Mouse (Mus musculus): ENCODE results near the gene Fh1. TPM values are rescaled to one million over a fixed set of nuclear protein-coding genes. Genes with fewer than 3 reads are reported as not detected.
A peak's percentile ranks its signal among the peaks of the same experiment; 100 is the strongest.

The Fh1 gene
- polyA plus RNA-seq, 1 experiment from 2014 or later: 82.6 TPM

DNA sequence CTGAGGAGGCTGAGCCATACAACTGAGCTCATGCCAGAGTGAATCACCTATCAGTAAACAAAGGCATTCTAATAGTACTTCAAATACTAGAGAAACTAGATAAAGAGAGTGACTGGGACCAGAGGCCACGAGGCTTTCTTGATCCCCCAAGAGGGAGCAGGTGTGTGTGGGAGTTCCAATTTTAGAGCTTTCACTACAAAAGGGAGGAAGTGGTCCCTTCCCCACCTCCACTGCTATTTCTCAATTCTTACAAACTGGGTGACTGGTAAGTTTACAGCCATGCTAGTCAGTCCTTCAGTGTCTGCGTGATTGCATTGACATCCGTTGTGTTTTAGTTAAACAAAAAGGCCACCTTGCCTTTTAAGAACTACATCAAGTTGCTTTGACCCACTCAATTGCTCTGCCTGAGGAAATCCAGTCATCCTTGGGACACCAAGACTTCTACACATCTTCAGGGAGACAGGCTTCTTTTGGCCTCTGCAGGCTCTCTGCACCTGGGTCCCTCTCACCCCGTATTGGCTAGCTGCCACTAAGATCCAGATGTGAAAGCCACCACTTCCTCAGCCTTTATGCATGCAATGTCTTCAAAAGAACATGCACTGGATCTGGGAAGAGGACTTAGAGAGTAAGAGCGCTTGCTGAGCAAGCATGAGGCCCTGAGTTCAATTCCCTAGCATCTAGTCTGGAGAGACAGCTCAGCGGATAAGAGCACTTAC is 15.2 kb upstream of the Fh1 start:
- H3K4me1 ChIP-seq: no peaks in the 10 kb centered on the region
- H3K9me3 ChIP-seq: no peaks in the 10 kb centered on the region
- H3K27ac ChIP-seq (replicated peaks): no peak overlapping the region
- 0 out of 2 replicates have a peak, but pooled peaks cover 4% of the 10 kb centered on the region for H3K27me3 ChIP-seq
- ATAC-seq (ENCODE audit: low FRiP score, low read depth): no peak
- no peak overlapping the region for H3K4me2 ChIP-seq (replicated peaks)
- WGBS: 87% methylated on average over 6 of the region's 6 CpGs
- H3K4me3 ChIP-seq: no peak overlapping the region
- no peaks in the 10 kb centered on the region for H3K36me3 ChIP-seq
- no peak overlapping the region for H3K9ac ChIP-seq (replicated peaks)

DNA sequence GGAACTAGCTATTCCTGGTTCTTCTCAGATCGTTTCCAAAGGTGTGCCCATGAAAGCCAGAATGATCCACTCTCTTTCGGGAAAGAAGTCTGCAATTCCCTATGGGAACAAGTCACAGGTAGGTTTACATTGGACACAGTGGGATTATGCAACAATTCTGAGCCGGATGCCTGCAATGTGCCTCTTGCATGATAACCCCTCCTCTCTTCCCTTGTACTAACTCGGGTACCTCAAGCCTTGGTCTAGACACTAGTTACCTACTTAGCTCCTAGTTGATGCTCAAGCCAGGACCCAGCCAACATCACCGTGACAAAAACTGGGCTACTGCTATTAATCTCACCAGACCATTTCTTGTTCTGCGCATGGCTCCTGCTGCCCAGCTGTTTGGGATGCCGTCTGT is 13.6 kb upstream of the Fh1 start:
- Histone ChIP-seq H3K36me3 (no peaks in the 10 kb centered on the region), H3K9ac (replicated peaks) (no peak overlapping the region), H3K4me2 (replicated peaks) (no peak overlapping the region), H3K4me3 (no peak overlapping the region), H3K9me3 (no peaks in the 10 kb centered on the region), H3K27me3 (0 out of 2 replicates have a peak, but pooled peaks cover 4% of the 10 kb centered on the region), H3K4me1 (no peaks in the 10 kb centered on the region), H3K27ac (replicated peaks) (no peak overlapping the region)
- WGBS: 86% methylated on average over 7 of the region's 7 CpGs
- ATAC-seq (ENCODE audit: low FRiP score, low read depth): no peak

DNA sequence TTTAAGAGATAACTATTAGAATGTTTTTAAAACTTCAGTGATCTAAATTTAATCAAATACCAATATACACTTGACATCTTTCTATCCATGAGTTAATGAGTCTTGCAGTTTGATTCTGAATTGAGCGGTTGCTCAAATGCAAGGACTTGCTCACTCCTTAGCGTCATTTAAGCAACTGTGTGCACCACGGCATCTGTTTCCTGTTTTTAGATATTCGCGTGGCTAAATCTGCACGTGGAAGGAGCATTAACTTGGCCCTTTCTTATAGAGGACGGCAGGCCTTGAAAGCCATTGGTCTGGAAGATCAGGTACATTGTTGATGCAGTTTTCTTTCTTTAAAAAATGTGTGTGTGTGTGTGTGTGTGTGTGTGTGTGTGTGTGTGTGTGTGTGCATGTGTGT is 12.2 kb upstream of the Fh1 start:
- Histone ChIP-seq H3K27ac (replicated peaks) (no peak overlapping the region), H3K9ac (replicated peaks) (no peak overlapping the region), H3K4me1 (no peaks in the 10 kb centered on the region), H3K36me3 (no peaks in the 10 kb centered on the region), H3K9me3 (no peaks in the 10 kb centered on the region), H3K27me3 (0 out of 2 replicates have a peak, but pooled peaks cover 4% of the 10 kb centered on the region), H3K4me3 (no peak overlapping the region), H3K4me2 (replicated peaks) (no peak overlapping the region)
- no peak for ATAC-seq (ENCODE audit: low FRiP score, low read depth)
- 82% methylated on average over 7 of the region's 7 CpGs for WGBS

DNA sequence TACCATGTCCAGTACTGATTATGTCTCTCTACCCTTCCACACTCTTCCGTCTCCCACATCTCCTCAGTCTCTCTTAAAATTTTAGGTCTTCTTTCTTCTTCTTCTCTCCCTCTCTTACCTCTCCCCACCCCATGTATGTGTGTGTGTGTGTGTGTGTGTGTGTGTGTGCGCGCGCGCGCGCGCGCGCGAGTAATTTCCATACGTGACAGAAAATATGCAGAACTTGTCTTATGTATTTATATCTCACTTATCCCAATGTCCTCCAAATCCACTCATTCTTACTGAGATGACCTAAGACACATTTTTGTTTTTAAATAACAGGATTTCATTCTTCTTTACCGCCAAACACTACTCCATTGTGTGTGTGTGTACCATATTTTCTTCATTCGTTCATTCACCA is 7.0 kb upstream of the Fh1 start:
- H3K4me1 ChIP-seq: no peaks in the 10 kb centered on the region
- H3K9ac ChIP-seq (replicated peaks): no peak overlapping the region
- no peak overlapping the region for H3K4me2 ChIP-seq (replicated peaks)
- no peaks in the 10 kb centered on the region for H3K9me3 ChIP-seq
- H3K36me3 ChIP-seq: no peaks in the 10 kb centered on the region
- H3K27me3 ChIP-seq: no peaks in the 10 kb centered on the region
- no peak overlapping the region for H3K27ac ChIP-seq (replicated peaks)
- 95% methylated on average over 14 of the region's 14 CpGs for WGBS
- H3K4me3 ChIP-seq: no peak overlapping the region
- no peak for ATAC-seq (ENCODE audit: low FRiP score, low read depth)

DNA sequence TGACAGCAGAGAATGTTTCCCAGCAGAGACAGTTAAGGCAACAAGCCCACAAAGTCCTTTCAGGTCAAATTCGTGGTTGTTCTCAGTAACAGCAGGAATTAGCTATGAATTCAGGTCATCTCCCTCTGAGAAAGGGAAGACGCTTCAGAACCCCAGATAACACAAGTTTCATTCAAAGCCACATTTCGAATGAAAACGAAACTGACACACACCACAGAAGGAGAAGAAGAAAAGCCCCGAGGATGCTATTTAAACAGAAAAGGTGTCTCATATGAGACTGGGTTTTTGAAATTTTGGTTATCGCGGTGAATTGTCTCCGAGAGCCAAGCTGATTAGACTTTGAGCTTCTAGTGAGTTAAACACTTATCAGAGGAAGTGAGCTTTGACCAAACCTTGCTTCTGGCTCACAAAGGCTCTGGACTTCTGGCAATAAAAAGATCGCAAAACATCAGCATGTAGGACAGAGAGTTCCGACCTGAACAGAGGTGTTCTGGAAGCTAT is 6.3 kb upstream of the Fh1 start:
- no peaks in the 10 kb centered on the region for H3K27me3 ChIP-seq
- no peaks in the 10 kb centered on the region for H3K9me3 ChIP-seq
- H3K27ac ChIP-seq (replicated peaks): no peak overlapping the region
- no peak overlapping the region for H3K9ac ChIP-seq (replicated peaks)
- no peaks in the 10 kb centered on the region for H3K4me1 ChIP-seq
- 82% methylated on average over 10 of the region's 10 CpGs for WGBS
- H3K4me2 ChIP-seq (replicated peaks): no peak overlapping the region
- no peak for ATAC-seq (ENCODE audit: low FRiP score, low read depth)
- H3K4me3 ChIP-seq: no peak overlapping the region
- H3K36me3 ChIP-seq: no peaks in the 10 kb centered on the region

DNA sequence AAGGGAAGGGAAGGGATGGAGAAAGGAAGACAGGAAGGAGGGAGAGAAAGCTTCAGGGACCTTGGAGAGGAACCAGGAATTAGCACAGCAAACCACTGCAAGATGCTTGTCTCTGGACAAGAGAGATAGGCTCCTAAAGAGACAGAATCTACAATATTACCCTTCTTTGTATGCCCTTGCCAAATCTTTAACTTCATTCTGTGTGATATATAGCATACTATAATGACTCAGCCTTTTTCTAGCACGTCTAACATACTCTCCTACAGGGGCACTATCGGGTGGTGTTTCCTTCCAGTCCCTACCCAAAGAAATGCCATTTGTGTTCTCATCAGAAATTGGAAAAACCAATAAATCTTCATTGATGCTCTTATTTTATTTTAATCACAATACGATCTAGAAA is 5.6 kb upstream of the Fh1 start:
- H3K4me3 ChIP-seq: no peak overlapping the region
- WGBS: 91% methylated on average over 3 of the region's 3 CpGs
- H3K27ac ChIP-seq (replicated peaks): no peak overlapping the region
- no peaks in the 10 kb centered on the region for H3K4me1 ChIP-seq
- H3K9me3 ChIP-seq: no peaks in the 10 kb centered on the region
- ATAC-seq (ENCODE audit: low FRiP score, low read depth): no peak
- no peaks in the 10 kb centered on the region for H3K27me3 ChIP-seq
- no peak overlapping the region for H3K9ac ChIP-seq (replicated peaks)
- no peaks in the 10 kb centered on the region for H3K36me3 ChIP-seq
- H3K4me2 ChIP-seq (replicated peaks): no peak overlapping the region

DNA sequence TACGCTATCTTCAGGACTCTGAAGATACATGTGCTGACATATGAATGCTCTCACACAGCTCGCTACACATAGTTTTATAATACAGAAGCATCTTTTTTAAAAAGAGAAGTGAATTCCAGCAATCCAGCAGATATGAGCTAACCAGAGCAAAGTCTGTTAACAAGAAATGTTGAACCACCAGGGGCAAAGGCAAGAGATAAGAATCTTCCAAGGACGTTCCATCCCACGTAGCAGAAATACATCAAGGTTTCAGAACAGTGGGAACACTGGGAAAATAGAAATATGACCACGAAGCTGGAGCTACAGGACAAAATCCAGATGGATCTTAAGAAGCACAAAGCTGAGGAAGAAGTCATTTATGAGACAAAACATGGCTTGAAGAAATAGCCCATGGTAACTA is 4.9 kb upstream of the Fh1 start:
- Histone ChIP-seq H3K36me3 (no peaks in the 10 kb centered on the region), H3K9me3 (no peaks in the 10 kb centered on the region), H3K4me1 (no peaks in the 10 kb centered on the region), H3K9ac (replicated peaks) (no peak overlapping the region), H3K4me3 (no peak overlapping the region), H3K4me2 (replicated peaks) (no peak overlapping the region), H3K27ac (replicated peaks) (no peak overlapping the region), H3K27me3 (no peaks in the 10 kb centered on the region)
- no peak for ATAC-seq (ENCODE audit: low FRiP score, low read depth)
- 89% methylated on average over 5 of the region's 5 CpGs for WGBS

DNA sequence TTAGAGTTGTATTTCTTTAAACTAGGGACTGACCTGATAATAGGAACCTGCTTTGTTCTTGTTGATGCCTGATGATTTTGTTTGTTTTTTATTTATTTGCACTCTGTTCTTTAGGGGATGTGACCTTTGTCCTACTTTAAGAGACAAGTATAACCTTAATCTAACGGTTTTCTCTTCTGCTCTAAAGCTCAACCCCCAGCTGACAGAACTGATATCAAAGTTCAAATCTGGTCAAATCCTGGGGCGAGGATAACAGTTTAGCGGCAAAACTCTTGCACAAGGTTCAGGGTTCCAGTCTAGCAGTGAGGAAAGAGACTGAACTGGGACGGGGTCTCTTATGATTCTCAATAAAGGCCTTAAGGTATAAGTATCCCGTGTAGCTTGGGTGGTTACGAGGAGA is 3.8 kb upstream of the Fh1 start:
- Histone ChIP-seq H3K27me3 (no peaks in the 10 kb centered on the region), H3K27ac (replicated peaks) (no peak overlapping the region), H3K4me2 (replicated peaks) (no peak overlapping the region), H3K9ac (replicated peaks) (no peak overlapping the region), H3K4me1 (peaks cover 7% of the 10 kb centered on the region), H3K9me3 (no peaks in the 10 kb centered on the region), H3K4me3 (no peak overlapping the region), H3K36me3 (no peaks in the 10 kb centered on the region)
- ATAC-seq (ENCODE audit: low FRiP score, low read depth): no peak
- WGBS: 82% methylated on average over 6 of the region's 6 CpGs

DNA sequence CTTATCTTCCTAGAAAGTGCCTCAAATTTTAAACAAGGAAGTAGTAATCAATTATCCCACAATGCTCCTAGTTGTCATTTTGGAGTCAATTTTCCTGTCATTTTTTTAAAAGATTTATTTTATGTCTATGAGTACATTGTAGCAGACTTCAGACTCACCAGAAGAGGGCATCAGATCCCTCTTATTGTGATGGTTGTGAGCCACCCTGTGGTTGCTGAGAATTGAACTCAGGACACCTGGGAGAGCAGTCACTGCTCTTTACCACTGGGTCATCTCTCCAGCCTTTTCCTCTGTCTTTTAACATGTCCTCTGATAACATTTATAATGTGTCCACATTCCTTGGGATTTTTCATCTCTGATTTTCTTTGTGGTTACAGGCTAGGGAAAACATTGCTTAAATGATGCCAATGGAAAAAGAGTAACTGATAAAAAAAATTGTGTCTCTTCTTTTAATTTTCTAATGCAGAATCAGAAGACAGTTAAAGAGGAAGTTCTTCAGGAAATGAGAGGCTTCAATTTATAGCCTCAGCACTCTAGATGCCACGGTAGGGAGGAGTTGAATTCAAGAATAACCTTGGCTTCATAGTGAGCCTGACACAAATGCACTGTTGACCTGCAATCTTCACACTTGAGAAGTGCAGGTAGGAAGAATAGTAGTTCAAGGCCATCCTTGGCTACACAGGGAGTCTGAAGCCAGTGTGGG is 706 bp upstream of the Fh1 start:
- H3K9me3 ChIP-seq: no peaks in the 10 kb centered on the region
- ATAC-seq (ENCODE audit: low FRiP score, low read depth): peak; percentile 28
- peak overlapping the region; percentile 59 for H3K4me2 ChIP-seq (replicated peaks)
- WGBS: 90% methylated on average over 1 of the region's 1 CpGs
- no peaks in the 10 kb centered on the region for H3K36me3 ChIP-seq
- no peaks in the 10 kb centered on the region for H3K27me3 ChIP-seq
- H3K4me3 ChIP-seq: peak overlapping the region; percentile 57
- peaks cover 12% of the 10 kb centered on the region for H3K4me1 ChIP-seq
- peak overlapping the region; percentile 60; the same call in 1 of the 2 replicates for H3K27ac ChIP-seq (replicated peaks)
- peak overlapping the region; percentile 33; the same call in 1 of the 2 replicates for H3K9ac ChIP-seq (replicated peaks)

DNA sequence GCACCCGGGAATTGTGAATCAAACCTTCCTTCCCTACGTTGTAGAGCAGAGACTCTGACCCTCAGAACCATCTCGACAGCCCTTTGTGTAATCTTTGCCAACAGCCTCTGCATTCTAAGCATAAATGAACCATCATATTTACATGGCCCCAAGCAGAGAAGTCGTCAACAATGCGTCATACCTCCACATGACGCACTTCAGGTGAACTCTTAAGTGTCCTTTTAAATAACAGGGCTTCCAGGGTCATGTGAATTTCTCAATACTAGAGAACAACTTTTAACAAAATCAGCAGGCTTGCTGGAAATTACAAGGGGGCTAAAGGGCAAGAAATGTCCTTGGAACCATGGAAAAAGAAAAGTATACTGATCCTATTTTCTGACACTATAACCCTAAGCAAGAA is 1.8 kb downstream of the Fh1 start:
- Histone ChIP-seq H3K36me3 (peaks cover 9% of the 10 kb centered on the region; the same call in 1 of the 2 replicates), H3K4me1 (peaks cover 12% of the 10 kb centered on the region), H3K4me2 (replicated peaks) (no peak overlapping the region), H3K9me3 (no peaks in the 10 kb centered on the region), H3K27ac (replicated peaks) (no peak overlapping the region), H3K9ac (replicated peaks) (no peak overlapping the region), H3K27me3 (no peaks in the 10 kb centered on the region), H3K4me3 (no peak overlapping the region)
- ATAC-seq (ENCODE audit: low FRiP score, low read depth): no peak
- 85% methylated on average over 6 of the region's 6 CpGs for whole genome bisulfite sequencing

DNA sequence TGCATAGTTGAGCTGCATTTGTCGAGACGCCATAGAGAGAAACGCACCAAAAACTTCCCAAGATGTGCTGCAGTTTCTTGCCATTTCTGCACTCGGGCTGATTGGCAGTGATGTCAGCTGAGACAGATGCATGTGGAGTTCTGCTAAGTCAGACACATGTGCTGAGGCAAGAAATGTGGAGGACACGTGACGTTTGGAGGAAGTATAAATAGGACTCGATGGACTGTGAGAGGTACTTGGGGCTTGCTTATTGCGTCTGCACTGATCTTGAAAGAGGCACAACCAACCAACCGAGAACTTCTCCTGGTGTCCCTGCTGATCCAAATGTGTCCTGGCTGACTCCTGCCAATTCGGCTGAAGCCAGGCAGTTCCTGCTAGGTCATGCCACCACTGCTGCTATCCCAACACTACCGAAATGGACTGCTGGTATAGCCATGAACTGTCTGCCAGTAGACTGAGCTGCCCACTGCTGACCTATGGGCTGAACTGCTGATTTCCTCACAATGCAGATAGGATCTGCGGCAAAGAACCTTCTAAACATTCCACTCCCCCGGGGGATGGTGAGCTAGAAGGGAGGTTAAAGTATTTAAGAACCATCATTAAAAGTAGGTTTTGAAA is 5.5 kb downstream of the Fh1 start, which contains the start of gene Kmo:
TSS of gene Kmo (plus strand) at position 568 of the 618 bp plus-strand sequence.
- H3K4me1 ChIP-seq: peaks cover 12% of the 10 kb centered on the region
- no peak within 1 kb of the TSS for H3K4me2 ChIP-seq (replicated peaks)
- peaks cover 36% of the 10 kb centered on the region for H3K36me3 ChIP-seq
- no peak for ATAC-seq (ENCODE audit: low FRiP score, low read depth)
- H3K9ac ChIP-seq (replicated peaks): no peak within 1 kb of the TSS
- no peaks in the 10 kb centered on the region for H3K27me3 ChIP-seq
- H3K4me3 ChIP-seq: no peak within 1 kb of the TSS
- no peak within 1 kb of the TSS for H3K27ac ChIP-seq (replicated peaks)
- WGBS: 92% methylated on average over 13 of the region's 13 CpGs
- H3K9me3 ChIP-seq: no peaks in the 10 kb centered on the region

DNA sequence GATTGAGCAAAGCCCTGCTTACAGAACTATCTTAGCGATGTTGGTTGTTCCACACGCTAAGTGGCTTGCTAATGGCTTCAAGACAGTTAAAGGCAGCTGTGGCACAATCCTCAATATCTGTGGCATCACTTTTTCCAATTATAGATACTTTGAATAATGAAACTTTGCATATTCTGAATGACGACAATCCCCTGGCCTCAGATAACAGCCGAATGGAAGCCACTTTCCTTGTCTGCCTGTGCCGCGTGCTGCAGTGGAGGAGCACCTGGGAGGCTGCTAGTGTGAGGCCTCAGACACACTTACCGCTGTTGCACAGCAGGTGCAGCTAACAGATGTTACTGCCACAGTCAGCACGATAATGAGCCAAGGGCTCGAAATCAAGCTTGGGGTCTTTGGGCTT is 10.4 kb downstream of the Fh1 start:
- Histone ChIP-seq H3K27me3 (no peaks in the 10 kb centered on the region), H3K9ac (replicated peaks) (no peak overlapping the region), H3K27ac (replicated peaks) (no peak overlapping the region), H3K4me3 (no peak overlapping the region), H3K36me3 (peaks cover 70% of the 10 kb centered on the region), H3K4me2 (replicated peaks) (no peak overlapping the region), H3K4me1 (no peaks in the 10 kb centered on the region), H3K9me3 (no peaks in the 10 kb centered on the region)
- ATAC-seq (ENCODE audit: low FRiP score, low read depth): no peak
- WGBS: 93% methylated on average over 9 of the region's 9 CpGs
